Mouse (Mus musculus): ENCODE results near the gene Adamtsl4. TPM values are rescaled to one million over a fixed set of nuclear protein-coding genes. Genes with fewer than 3 reads are reported as not detected.
A peak's percentile ranks its signal among the peaks of the same experiment; 100 is the strongest.

The Adamtsl4 gene
- polyA plus RNA-seq, 1 experiment from 2014 or later: 0.71 TPM

DNA sequence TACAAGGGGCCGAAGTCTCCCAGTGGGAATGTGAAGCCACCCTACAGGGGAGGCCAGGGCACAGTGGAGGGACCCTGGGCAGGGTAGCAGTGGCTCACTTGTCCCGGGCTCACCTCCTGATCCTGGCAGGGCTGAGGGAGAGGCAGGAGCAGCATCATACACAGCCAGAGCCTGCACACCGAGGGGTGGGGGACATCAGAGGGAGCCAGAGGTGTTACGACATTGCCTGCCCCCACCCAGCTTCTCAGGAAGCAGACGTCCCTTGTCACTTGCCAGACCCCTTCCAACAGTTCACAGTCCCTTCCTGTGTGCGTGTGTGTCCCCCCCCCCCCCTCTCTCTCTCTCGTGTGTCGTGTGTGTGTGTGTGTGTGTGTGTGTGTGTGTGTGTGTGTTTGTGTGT lies 2.9 kb downstream of the Adamtsl4 start:
- H3K9ac ChIP-seq: no peak overlapping the region
- H3K36me3 ChIP-seq: no peaks in the 10 kb centered on the region
- no peak overlapping the region for H3K4me2 ChIP-seq
- H3K27me3 ChIP-seq: no peaks in the 10 kb centered on the region
- 51% methylated on average over 5 of the region's 8 CpGs for WGBS
- H3K27ac ChIP-seq (replicated peaks): no peak overlapping the region
- ATAC-seq (ENCODE audit: low read depth): no peak
- no peaks in the 10 kb centered on the region for H3K9me3 ChIP-seq
- peaks cover 48% of the 10 kb centered on the region for H3K4me1 ChIP-seq (replicated peaks)
- no peak overlapping the region for H3K4me3 ChIP-seq

DNA sequence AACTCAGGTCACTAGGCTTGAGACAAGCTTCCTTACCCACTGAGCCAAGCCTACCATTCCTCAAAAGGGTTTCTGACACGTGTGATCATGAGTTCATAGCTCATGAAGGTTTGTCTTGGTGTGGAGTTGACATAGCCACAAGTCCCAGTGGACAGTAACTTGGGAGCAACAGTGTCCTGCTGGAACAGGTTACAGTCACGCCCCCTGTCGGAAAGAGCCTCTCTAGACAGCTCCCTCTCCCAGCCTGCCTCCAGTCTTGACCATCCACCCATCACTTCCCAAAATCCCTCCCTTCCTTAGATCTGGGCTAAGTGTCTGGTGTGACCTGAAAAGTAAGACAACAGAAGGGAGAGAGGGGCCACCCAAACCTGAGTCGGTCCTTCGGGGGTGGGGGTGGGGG lies 4.8 kb downstream of the Adamtsl4 start:
- Histone ChIP-seq H3K36me3 (no peaks in the 10 kb centered on the region), H3K4me3 (no peak overlapping the region), H3K4me2 (no peak overlapping the region), H3K27me3 (no peaks in the 10 kb centered on the region), H3K9me3 (no peaks in the 10 kb centered on the region), H3K27ac (replicated peaks) (no peak overlapping the region), H3K4me1 (replicated peaks) (peaks cover 36% of the 10 kb centered on the region), H3K9ac (no peak overlapping the region)
- 59% methylated on average over 5 of the region's 5 CpGs for WGBS
- no peak for ATAC-seq (ENCODE audit: low read depth)

DNA sequence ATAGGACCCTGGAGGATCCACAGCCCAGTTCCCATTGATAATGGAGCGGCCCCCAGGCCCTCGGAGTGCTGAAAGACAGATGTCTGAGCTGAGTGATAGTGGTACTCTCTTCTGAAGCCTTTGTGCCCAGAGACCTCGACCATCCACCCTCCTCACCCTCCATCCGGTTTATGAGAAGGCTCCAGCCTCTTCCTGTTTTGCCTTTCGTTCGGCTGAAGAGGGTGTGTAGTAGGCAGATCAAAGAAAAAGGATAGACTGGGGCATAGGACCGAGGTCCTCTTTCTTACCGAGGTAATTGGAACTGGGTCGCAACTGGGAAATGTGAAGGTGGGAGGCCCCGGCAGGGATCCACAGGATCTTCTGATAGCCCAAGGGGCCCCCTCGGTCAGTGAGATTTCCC lies 6.4 kb downstream of the Adamtsl4 start:
- no peak overlapping the region for H3K4me3 ChIP-seq

DNA sequence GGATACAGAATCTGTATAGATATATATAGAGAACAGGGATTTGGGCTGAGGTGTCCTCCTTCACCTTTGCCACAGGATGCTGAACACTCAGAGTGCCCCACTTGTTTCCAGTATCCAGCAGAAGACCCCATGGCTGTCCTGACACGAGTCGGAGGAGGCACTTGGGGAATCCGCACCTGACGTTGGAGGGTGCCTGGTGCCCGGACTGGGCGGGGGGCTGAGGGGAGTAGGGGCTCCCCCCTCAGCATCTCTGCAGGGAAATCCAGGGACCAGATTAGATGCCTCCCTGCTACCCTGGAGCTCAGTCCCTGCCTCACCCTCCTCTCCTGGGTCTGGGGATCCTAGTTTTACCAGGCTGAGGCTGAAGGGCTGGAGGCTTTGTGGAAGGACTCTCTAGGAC lies 7.0 kb downstream of the Adamtsl4 start:
- no peaks in the 10 kb centered on the region for H3K27me3 ChIP-seq
- no peak for ATAC-seq (ENCODE audit: low read depth)
- peaks cover 17% of the 10 kb centered on the region for H3K4me1 ChIP-seq (replicated peaks)
- no peaks in the 10 kb centered on the region for H3K9me3 ChIP-seq
- H3K27ac ChIP-seq (replicated peaks): 0 out of 2 replicates have a peak overlapping the region, but pooled peaks have one; percentile 24
- 89% methylated on average over 6 of the region's 6 CpGs for WGBS
- no peak overlapping the region for H3K4me2 ChIP-seq
- 0 out of 2 replicates have a peak overlapping the region, but pooled peaks have one; percentile 43 for H3K9ac ChIP-seq
- H3K4me3 ChIP-seq: no peak overlapping the region
- peaks cover 10% of the 10 kb centered on the region; the same call in 1 of the 2 replicates for H3K36me3 ChIP-seq

More for the DNA sequence above, 6.4 kb downstream of the Adamtsl4 start:
- Histone ChIP-seq H3K36me3 (peaks cover 10% of the 10 kb centered on the region; the same call in 1 of the 2 replicates), H3K27ac (replicated peaks) (0 out of 2 replicates have a peak overlapping the region, but pooled peaks have one; percentile 24), H3K4me2 (no peak overlapping the region), H3K27me3 (no peaks in the 10 kb centered on the region), H3K9ac (no peak overlapping the region), H3K9me3 (no peaks in the 10 kb centered on the region), H3K4me1 (replicated peaks) (peaks cover 21% of the 10 kb centered on the region)
- ATAC-seq (ENCODE audit: low read depth): no peak
- 44% methylated on average over 11 of the region's 11 CpGs for WGBS

DNA sequence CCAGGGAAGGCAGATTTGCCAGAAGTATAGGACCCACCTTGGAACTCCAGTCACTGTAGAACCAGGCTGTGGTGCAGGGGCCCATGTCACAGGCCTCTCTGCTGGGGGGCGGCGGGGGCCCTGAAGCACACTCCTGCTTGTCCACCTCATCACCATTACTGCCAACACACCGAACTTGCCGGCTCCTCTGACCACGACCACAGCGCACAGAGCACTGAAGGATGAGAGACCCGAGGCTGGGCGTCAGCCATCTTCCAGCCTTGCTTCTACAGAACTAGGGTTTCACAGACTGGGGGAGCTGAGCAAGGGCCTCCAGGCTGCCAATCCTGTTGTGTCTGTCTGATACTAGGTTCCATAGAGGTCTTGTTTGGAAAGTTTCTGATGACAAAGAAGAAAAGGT lies 8.2 kb downstream of the Adamtsl4 start:
- Histone ChIP-seq H3K27me3 (no peaks in the 10 kb centered on the region), H3K9ac (no peak overlapping the region), H3K4me2 (no peak overlapping the region), H3K4me3 (no peak overlapping the region), H3K36me3 (peaks cover 10% of the 10 kb centered on the region; the same call in 1 of the 2 replicates), H3K4me1 (replicated peaks) (peaks cover 28% of the 10 kb centered on the region), H3K9me3 (no peaks in the 10 kb centered on the region), H3K27ac (replicated peaks) (no peak overlapping the region)
- 98% methylated on average over 8 of the region's 8 CpGs for WGBS
- ATAC-seq (ENCODE audit: low read depth): no peak

DNA sequence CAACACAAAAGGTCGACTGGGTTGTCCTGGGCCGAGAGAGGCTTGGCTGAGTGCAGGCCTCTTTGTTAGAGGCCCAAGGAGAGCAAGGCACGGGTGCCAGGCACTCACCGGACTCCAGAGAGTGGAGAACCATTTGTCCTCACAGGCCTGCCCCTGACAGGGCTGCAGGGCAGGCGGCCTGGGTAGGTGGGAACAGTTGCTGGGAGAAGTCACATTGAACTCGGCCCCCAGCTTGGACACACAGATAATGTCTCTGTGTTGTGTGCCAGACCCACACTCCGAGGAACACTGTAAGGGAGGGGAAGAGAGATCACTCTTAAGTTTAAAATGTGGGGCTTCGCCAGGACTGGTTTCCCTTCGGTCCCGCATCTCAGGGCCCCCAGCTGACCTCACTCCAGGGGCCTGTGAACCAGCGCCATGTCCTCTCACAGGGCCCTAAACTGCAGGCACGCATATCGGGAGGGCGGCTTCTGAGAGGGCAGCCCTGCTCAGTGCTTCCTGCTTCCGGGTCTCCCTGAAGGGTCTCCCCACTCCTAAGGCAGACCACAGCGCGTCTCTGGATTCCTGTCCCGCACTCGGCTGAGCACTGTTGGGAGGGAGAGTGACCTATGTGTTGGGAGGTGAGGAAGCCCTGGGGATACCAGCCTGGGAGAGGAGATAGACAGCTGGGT lies 10.2 kb downstream of the Adamtsl4 start:
- no peaks in the 10 kb centered on the region for H3K27me3 ChIP-seq
- no peak overlapping the region for H3K9ac ChIP-seq
- H3K9me3 ChIP-seq: no peaks in the 10 kb centered on the region
- no peak overlapping the region for H3K4me3 ChIP-seq
- ATAC-seq (ENCODE audit: low read depth): no peak
- H3K4me2 ChIP-seq: no peak overlapping the region
- peaks cover 21% of the 10 kb centered on the region for H3K36me3 ChIP-seq
- peaks cover 48% of the 10 kb centered on the region for H3K4me1 ChIP-seq (replicated peaks)
- WGBS: 85% methylated on average over 19 of the region's 19 CpGs
- H3K27ac ChIP-seq (replicated peaks): no peak overlapping the region

DNA sequence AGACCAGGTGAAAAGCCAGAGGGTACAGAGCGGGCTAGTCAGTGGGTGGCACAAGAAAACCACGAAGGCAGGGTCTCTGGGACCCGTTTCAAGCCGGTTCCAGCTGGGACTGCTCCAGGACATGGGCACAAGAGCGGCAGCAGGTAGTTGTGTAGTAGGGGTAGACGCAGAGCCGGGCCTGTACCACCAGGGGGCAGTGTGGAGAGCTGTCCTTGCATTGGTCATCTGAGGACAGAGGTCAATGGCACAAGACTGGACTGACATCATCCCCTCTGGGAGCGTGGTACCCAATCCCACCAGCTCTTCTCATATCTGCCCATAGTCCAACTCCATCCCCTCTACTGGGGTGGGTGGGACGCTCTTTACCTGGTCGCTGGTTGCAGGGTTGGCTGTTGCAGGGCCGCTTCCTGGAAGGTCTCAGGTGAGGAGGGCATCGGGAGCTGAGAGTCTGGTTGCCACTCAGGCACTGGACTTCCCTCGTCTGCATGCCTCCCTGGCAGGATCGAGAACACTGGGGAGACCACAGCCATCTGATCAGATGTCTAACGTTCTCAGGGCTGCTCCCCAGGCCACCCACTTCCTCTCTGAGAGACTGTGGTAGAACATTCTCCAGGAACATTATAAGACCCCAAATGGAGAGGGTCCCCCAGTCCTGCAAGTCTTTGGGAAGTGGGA lies 10.8 kb downstream of the Adamtsl4 start:
- Histone ChIP-seq H3K4me2 (no peak overlapping the region), H3K4me1 (replicated peaks) (peaks cover 53% of the 10 kb centered on the region), H3K4me3 (no peak overlapping the region), H3K27me3 (no peaks in the 10 kb centered on the region), H3K9ac (no peak overlapping the region), H3K9me3 (no peaks in the 10 kb centered on the region), H3K27ac (replicated peaks) (no peak overlapping the region), H3K36me3 (peaks cover 21% of the 10 kb centered on the region)
- 61% methylated on average over 15 of the region's 15 CpGs for WGBS
- no peak for ATAC-seq (ENCODE audit: low read depth)

DNA sequence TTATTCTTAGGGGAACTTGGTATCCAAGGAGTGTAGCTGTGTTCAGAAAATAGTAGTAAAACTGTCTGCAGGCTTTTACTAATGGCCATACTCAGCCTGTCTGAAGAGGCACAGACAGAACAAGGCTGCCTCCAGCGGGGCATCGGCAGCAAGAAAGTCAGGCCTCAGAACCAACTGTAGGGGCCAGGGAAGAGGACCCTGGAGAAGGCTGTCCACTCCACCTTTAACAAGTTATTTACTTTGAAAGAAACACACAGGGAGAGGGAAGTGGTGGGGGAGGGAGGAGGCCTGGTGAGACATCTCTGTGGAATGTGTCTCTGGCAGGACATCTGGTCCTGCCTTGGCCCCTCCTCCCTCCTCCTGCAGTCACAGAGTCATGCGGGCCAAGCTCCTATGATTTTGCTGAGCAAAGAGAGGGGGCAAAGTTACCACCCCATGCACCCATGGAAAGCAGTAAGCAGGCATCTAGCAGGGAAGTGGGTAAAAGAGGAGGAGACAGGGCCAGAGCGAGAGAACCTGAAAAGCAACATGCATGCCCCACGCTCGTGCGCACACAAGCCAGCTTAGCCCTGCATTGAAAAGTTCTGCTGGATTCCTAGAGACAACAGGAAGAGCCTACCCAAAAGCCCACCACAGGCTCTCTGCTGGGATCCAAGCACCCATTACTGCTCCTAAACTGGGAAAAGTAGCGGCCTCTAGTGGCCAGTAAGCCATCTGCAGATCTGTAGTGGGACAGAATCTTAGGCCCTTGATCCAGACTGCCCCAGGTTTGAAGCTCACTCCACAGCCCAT lies 12.2 kb downstream of the Adamtsl4 start:
- no peaks in the 10 kb centered on the region for H3K9me3 ChIP-seq
- peaks cover 39% of the 10 kb centered on the region for H3K4me1 ChIP-seq (replicated peaks)
- no peak overlapping the region for H3K4me3 ChIP-seq
- peak; percentile 33 for ATAC-seq (ENCODE audit: low read depth)
- WGBS: 19% methylated on average over 8 of the region's 8 CpGs
- peak overlapping the region; percentile 81 for H3K27ac ChIP-seq (replicated peaks)
- H3K36me3 ChIP-seq: peaks cover 27% of the 10 kb centered on the region
- H3K4me2 ChIP-seq: 0 out of 2 replicates have a peak overlapping the region, but pooled peaks have one; percentile 9
- 0 out of 2 replicates have a peak overlapping the region, but pooled peaks have one; percentile 22 for H3K9ac ChIP-seq
- no peaks in the 10 kb centered on the region for H3K27me3 ChIP-seq

DNA sequence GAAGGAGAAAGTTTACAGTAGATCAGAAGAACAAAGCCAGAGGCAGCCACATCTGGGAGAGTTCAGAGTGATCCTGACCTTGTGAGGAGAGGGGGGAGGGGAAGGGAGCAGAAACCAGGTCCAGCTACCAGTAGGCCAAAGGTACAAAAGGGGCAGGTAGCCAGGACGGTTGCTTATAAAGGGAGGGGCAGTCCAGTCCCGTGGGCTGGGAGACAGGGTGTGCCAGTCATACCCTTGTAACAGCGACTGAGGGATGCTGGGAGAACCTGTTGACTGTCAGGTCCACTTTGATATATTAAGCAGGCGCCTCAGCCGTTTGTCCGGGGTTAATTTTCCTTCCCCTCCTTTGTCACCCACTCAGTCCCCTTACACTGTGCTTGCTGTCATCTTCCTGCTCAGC lies 12.9 kb downstream of the Adamtsl4 start:
- H3K9me3 ChIP-seq: no peaks in the 10 kb centered on the region
- ATAC-seq (ENCODE audit: low read depth): no peak
- H3K4me1 ChIP-seq (replicated peaks): peaks cover 36% of the 10 kb centered on the region
- H3K36me3 ChIP-seq: peaks cover 27% of the 10 kb centered on the region
- H3K9ac ChIP-seq: 0 out of 2 replicates have a peak overlapping the region, but pooled peaks have one; percentile 22
- 8% methylated on average over 6 of the region's 6 CpGs for WGBS
- H3K4me2 ChIP-seq: no peak overlapping the region
- H3K27ac ChIP-seq (replicated peaks): peak overlapping the region; percentile 81
- H3K4me3 ChIP-seq: no peak overlapping the region
- H3K27me3 ChIP-seq: no peaks in the 10 kb centered on the region

DNA sequence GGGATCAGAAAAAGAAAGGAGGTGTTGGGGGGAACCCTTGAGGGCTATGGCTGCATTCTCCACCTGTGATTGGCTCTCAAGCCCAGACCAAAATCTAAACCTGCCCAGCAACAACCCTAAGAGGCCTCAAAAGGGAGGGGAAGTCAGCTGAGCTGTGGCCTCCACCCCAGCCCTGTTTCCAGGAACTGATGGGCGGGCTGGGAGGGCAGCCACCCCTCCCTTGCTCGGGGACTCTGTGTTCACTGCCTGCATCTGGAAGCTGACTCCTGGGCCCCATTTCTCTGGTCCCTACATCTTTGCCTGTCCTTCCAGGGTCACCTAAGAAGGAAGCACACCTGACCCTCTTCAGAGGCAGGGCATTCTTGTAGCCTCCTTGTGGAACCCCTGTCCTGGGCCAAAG lies 13.5 kb downstream of the Adamtsl4 start:
- Histone ChIP-seq H3K4me3 (no peak overlapping the region), H3K4me2 (0 out of 2 replicates have a peak overlapping the region, but pooled peaks have one; percentile 16), H3K27me3 (no peaks in the 10 kb centered on the region), H3K36me3 (peaks cover 31% of the 10 kb centered on the region), H3K27ac (replicated peaks) (peak overlapping the region; percentile 81), H3K9ac (0 out of 2 replicates have a peak overlapping the region, but pooled peaks have one; percentile 36), H3K4me1 (replicated peaks) (peaks cover 36% of the 10 kb centered on the region), H3K9me3 (no peaks in the 10 kb centered on the region)
- ATAC-seq (ENCODE audit: low read depth): 0 out of 2 replicates have a peak, but pooled peaks have one; percentile 10
- 41% methylated on average over 2 of the region's 2 CpGs for WGBS

DNA sequence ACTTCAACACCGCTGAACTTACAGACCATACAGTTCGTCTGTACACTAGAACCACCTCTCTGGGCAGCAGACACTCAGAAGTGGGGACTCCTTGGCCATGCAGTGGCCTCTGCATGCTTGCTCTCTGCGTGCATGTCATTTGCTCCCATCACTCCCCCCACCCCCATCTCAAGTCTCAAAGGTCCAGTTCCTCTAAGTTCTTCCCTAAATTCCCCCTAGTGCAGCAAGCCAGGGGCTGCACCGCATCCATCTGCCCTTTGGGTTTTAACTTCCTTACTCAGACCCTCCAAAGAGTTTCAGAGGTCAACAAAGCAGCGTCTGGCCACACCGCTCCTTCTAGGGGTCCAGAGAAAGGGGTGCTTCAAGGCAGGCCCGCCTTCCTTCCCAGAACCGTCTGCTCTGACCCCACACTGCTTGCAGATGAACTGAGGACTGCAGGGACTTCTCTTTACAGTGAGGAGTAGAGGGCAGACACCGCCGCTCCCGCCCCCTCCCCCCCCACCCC lies 14.0 kb downstream of the Adamtsl4 start:
- Histone ChIP-seq H3K9me3 (no peaks in the 10 kb centered on the region), H3K4me1 (replicated peaks) (peaks cover 38% of the 10 kb centered on the region), H3K4me2 (0 out of 2 replicates have a peak overlapping the region, but pooled peaks have one; percentile 16), H3K27me3 (no peaks in the 10 kb centered on the region), H3K4me3 (no peak overlapping the region), H3K9ac (0 out of 2 replicates have a peak overlapping the region, but pooled peaks have one; percentile 36), H3K36me3 (peaks cover 32% of the 10 kb centered on the region), H3K27ac (replicated peaks) (peak overlapping the region; percentile 81)
- no peak for ATAC-seq (ENCODE audit: low read depth)
- 28% methylated on average over 11 of the region's 11 CpGs for WGBS
